Mouse (Mus musculus): ENCODE results near the gene B3gnt3.

The B3gnt3 gene

GRCm38 (mm10) chr8:71684701-71685100, 16.9 kb downstream of the B3gnt3 start:
- TF ChIP-seq GATA4 (IDR thresholded peaks at IDR 0.05; ENCODE audit: insufficient replicate concordance, low read length): no peak

DNA sequence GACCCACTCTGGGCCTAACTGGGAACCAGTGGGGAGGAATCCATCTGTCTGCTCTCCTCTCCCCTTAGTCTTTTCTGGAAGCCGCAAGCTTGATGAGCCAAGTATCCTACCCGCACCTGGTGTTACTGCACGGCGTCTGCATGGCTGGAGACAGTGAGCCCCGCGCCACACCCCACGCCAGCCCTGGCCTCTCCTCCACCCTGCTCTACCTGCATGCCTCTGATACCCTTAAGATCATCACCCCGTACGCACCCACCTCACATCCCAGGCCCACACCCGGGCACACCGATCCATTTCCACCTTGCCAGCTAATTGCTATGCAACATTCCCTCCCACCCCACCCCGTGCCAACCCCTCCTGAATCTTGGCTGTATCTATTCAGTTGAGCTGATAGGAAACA, 18.8 kb downstream of the B3gnt3 start:
- no peak for TF ChIP-seq GATA4 (IDR thresholded peaks at IDR 0.05; ENCODE audit: insufficient replicate concordance, low read length)

DNA sequence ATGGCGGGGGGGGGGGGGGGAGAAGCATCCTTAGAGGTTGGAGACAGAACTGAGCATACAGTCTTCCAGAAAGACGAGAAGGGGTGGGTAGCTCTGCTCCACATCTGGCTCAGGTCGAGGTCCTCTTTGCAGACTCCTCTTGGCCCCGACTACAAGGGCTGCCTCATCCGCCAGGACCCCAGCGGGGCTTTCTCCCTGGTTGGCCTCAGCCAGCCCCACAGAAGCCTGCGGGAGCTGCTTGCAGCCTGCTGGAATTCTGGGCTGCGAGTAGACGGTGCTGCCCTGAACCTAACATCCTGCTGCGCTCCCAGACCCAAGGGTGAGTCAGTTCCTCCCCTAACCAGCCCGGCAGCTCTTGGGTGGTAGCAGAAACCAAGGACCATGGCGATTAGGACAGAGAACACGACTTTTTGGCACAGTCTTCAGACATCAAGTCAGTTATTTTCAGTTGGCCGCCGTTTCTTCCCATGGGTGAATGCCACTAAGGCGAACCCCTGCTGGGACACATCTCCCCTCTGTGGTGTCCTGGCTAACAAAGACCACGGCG, 20.1 kb downstream of the B3gnt3 start:
- no peak for TF ChIP-seq GATA4 (IDR thresholded peaks at IDR 0.05; ENCODE audit: insufficient replicate concordance, low read length)

- peak; percentile 68; the same call in 1 of the 2 replicates for TF ChIP-seq GATA4 (IDR thresholded peaks at IDR 0.05; ENCODE audit: insufficient replicate concordance, low read length)
These were observed 21.1 kb downstream of the B3gnt3 start for GRCm38 (mm10) chr8:71680471-71680870.

- TF ChIP-seq GATA4 (IDR thresholded peaks at IDR 0.05; ENCODE audit: insufficient replicate concordance, low read length): no peak
These were observed 21.9 kb downstream of the B3gnt3 start for GRCm38 (mm10) chr8:71679550-71680168.

DNA sequence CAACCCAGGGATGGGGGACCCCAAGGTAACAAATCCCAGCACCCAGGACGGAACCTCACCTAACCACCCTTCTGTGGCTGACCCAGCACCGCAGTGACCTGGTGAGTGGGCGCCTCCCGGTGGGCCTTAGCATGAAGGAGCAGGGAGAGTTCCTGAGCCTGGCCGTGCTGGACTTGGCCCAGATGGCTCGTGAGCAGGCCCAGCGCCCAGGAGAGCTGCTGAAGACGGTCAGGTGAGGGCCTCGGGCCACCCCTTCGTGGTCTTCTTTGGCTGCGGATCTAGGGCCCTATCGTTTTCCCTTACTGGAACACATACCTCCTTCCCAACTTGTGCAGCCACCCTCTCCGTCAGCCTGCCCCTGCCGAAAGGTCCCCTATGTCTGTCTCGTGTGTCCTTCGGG, 22.5 kb downstream of the B3gnt3 start:
- no peak for TF ChIP-seq GATA4 (IDR thresholded peaks at IDR 0.05; ENCODE audit: insufficient replicate concordance, low read length)

DNA sequence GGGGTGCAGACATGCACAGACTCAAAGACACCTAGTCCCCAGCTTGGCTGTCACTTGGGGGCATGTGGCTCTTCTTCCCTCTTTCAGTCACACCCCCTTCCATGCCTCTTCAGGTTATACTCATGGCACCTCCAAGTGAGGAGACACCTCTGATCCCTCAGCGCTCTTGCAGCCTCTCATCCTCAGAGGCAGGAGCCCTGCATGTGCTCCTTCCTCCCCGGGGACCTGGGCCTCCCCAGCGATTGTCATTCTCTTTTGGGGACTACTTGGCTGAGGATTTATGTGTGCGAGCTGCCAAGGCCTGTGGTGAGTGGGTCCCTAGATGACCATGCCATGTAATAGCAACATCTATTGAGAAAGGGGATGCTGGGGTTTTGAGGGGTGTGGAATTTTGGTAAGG, 23.4 kb downstream of the B3gnt3 start:
- TF ChIP-seq GATA4 (IDR thresholded peaks at IDR 0.05; ENCODE audit: insufficient replicate concordance, low read length): no peak

GRCm38 (mm10) chr8:71677555-71677954, 24.0 kb downstream of the B3gnt3 start:
- no peak for TF ChIP-seq GATA4 (IDR thresholded peaks at IDR 0.05; ENCODE audit: insufficient replicate concordance, low read length)

- TF ChIP-seq GATA4 (IDR thresholded peaks at IDR 0.05; ENCODE audit: insufficient replicate concordance, low read length): no peak
These were observed 24.8 kb downstream of the B3gnt3 start for GRCm38 (mm10) chr8:71676803-71677202.

DNA sequence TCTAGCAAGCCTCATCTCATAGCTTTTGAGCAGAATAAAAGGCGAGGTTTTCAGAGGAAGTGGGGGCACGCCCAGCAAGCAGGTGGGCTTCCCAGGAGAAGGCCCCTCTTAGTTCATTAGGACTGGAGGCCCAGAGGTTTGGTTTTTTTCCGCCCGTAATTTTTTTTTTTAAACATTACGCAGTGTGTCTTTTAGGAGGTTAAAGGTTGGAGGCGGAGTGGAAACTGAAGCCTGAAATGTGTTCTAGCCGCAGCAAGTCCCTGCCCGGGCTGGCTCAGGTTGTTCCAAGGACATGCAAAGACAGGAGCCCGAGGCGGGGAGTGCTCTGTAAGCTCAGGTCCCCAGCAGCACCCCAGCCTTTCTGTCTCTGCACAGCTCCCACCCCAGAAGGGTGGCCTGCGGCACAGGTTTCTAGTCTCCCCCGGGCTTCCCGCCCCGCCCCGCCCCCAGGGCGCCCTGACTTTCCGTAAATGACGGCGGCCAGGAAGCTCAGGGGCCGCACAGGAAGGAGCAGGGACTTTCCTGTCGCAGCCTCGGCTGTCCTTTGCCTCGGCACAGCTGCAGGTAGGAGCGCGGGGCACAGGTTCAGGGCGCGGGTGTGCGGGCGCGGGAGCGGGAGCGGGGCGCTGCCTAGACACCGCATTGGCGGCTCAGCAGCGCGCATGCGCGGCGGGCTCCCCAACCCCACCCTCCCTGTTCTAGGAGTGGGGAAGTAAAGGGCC, 25.4 kb downstream of the B3gnt3 start, which contains the start of gene Jak3:
TSS of gene Jak3 (plus strand) at position 277 of the 722 bp plus-strand sequence.
- TF ChIP-seq GATA4 (IDR thresholded peaks at IDR 0.05; ENCODE audit: insufficient replicate concordance, low read length): no peak

GRCm38 (mm10) chr8:71675456-71676019, 26.1 kb downstream of the B3gnt3 start:
- TF ChIP-seq GATA4 (IDR thresholded peaks at IDR 0.05; ENCODE audit: insufficient replicate concordance, low read length): no peak

- TF ChIP-seq GATA4 (IDR thresholded peaks at IDR 0.05; ENCODE audit: insufficient replicate concordance, low read length): no peak
These were observed 27.5 kb downstream of the B3gnt3 start for GRCm38 (mm10) chr8:71674071-71674470.

- no peak for TF ChIP-seq GATA4 (IDR thresholded peaks at IDR 0.05; ENCODE audit: insufficient replicate concordance, low read length)
These were observed 29.3 kb downstream of the B3gnt3 start for GRCm38 (mm10) chr8:71672168-71672735.

DNA sequence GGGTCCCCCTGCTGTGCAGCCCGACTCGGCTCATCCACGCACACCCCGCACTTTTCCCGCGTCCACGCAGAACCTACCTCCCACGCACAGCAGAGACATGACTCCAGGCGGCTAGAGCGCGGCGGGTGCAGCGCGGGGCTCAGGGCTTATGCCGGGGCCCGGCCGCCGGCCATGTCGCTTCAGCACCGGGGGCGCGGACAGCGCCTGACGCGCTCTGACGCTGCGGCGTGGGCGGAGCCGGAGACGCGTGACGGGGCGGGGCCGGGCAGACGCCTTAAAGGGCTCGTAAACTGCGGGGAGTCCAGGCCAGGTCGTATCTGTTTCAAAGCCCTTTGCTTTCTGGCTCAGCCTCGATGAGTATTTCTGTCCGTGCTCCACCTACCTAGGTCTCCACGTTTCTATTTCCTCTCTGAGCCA, 30.0 kb downstream of the B3gnt3 start, which contains the start of gene Unc13a:
TSS of gene Unc13a (minus strand) at position 209 of the 417 bp plus-strand sequence.
- no peak for TF ChIP-seq GATA4 (IDR thresholded peaks at IDR 0.05; ENCODE audit: insufficient replicate concordance, low read length)

Measured in liver, adult (tissue).